Mouse (Mus musculus): ENCODE results near the gene Dlg2.

Gene Dlg2

GRCm38 (mm10) chr7:92264325-92264724, 1787.9 kb downstream of the Dlg2 start:
- in situ Hi-C loops (cut with MboI, MseI) = no loop called here

DNA sequence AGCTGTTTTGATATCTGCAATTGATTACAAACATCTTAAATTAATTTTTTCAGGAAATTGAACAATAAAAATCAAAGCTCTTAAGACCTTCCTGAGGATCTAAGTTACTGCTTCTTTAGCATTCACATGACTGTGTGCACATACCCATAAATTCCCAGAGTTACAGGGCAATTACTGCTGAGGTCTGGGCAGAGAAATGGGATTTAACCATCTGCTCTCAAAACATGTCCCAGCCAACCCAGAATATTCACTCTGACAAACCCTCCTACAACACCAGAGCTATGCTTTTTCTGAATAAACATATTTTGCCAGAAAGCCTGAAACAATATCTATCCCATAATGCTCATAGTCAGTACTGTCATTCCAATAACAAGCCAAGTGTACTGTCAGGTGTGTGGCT, 1788.5 kb downstream of the Dlg2 start:
- in situ Hi-C loops (cut with MboI, MseI) = no loop called here

- in situ Hi-C loops (cut with MboI, MseI) = no loop called here
These were observed 1798.9 kb downstream of the Dlg2 start for GRCm38 (mm10) chr7:92275353-92275752.

DNA sequence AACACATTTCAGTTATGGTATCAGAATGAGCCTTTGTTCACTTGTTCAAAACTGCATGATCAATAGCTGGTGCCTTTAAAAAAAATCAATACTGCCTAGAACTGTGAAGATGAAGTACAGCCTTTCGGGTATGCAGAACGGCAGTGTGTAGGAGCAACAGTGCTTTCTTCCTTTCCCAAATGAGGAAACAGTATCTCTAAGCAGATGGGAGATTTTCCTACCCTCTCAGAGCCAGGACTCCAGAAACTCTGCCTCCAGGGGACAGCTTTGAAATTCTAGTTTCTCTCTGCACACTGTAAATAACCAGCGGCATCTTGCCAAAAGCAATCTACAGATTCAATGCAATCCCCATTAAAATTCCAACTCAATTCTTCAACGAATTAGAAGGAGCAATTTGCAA, 1801.2 kb downstream of the Dlg2 start:
- in situ Hi-C loops (cut with MboI, MseI) = no loop called here

DNA sequence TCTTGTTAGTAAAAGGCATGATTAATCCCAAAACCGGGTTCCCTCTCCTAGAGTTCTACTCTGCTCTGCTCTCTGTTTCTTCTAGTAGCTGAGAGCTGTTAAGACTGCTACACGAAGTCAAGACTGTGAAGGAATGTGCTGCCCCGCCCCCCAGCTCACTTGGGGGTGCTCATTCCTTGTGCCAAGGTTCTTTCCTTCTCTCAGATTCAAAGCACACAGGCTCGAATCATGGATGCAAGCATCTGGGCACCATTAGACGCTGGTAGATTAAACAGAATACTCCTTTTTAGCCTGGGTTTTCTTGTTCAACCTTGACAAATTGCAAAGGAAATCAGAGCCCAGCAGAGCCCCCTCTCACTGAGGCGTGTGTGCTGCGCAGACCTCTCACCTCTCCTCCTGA, 1804.5 kb downstream of the Dlg2 start:
- in situ Hi-C loops (cut with MboI, MseI) = no loop called here

DNA sequence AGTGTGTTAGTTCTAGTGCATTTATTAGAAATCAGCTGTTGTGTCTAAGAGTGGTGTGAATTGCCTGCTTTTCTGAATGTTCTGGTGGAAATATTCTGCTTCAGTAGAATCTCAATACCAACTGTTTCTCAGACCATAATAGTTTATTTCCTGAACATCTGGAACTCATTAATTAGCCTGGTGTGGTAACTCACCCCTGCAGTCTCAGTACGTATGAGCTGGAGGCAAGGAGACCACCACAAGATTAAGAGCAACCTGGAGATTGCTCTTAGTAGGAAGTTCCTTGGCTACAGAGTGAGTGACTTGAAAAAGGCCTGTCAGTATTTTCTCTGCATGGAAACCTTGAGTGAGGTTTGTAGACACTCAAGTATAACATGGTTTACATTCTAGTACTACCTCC, 1810.6 kb downstream of the Dlg2 start:
- in situ Hi-C loops (cut with MboI, MseI) = no loop called here

DNA sequence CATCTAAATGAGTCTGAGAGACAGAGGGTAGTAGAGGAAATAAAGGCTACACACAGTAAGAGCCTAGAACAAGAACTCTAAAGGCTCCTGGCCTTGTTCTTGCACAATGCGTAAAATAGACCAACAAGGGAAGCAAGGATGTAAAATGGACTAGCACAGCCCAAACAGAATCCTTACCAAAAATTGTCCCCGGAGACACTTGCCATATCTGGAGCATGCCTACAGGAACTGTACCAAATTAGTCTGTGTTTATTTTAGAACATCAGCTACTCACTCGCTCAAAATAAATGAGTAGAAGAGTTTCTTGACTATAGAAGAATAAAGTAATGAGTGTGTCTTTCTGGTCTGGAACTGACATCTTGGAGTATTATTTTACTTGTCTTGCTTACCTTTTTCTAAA, 1812.3 kb downstream of the Dlg2 start:
- in situ Hi-C loops (cut with MboI, MseI) = no loop called here

DNA sequence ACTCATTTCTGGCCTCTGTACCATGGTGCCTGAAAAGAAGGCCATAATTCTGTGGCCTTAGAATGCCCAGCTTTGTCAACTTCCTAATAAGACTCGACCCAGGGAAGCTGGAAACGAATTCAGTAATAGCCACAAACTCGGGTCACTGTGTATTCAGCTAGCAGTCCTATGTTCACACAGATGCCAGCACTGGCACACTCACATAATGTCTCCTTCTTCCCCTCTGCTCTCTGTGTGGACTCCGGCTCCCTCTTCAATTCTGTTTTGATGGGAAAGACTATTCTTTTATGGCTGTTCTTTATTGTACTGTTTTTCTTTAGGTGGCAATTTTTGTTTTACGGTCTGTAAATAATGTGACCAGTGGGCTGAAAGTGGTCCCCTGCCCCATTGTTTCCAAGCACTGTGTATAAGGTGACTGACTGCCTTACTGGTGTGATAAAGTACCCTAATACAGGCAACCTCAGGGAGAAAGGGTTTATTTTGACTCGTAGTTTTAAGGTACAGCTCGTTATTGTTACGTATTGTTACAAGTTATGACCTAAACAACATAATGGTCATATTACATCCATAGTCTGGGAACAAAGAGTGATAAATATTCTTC, 1816.5 kb downstream of the Dlg2 start:
- in situ Hi-C loops (cut with MboI, MseI) = no loop called here

GRCm38 (mm10) chr7:92301046-92301445, 1824.6 kb downstream of the Dlg2 start:
- in situ Hi-C loops (cut with MboI, MseI) = no loop called here

GRCm38 (mm10) chr7:92307634-92308033, 1831.2 kb downstream of the Dlg2 start:
- in situ Hi-C loops (cut with MboI, MseI) = no loop called here

DNA sequence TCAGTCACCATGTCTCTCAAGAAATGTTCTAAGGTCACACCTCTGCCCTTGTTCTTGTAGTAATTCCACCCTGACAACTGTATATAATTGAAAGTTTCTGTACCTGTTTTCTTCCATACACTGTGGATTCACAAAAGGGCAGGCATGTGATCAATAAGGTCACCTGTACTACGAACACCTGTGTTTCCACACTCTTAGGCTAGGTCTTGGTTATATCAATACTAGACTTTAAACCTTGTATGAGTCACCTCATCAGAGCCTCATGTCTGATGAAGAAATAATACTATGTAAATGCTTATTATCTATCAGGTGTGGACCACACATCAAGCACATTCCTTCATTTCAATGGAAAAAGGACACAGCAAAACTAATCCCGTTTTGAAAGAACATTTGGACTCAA, 1831.7 kb downstream of the Dlg2 start:
- in situ Hi-C loops (cut with MboI, MseI) = no loop called here

DNA sequence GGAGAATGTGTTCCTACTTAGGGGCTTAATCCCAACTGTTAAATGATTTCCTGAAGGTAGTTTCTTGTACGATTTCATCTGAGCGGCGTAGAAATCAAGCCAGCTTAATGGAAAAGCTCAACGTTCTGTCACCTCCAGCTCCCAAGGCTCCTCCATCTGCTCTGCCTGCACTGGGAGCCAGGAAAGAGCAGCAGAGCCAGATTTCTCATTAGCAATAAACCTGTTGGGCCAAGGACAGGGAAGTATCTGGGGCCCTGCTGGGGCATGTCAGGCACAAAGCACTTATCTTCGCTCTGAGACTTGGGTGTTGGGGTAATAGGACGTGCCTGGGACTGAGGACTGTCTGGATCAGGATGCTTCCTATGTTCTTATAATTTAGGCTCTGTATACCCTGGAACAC, 1839.9 kb downstream of the Dlg2 start:
- in situ Hi-C loops (cut with MboI, MseI) = no loop called here

DNA sequence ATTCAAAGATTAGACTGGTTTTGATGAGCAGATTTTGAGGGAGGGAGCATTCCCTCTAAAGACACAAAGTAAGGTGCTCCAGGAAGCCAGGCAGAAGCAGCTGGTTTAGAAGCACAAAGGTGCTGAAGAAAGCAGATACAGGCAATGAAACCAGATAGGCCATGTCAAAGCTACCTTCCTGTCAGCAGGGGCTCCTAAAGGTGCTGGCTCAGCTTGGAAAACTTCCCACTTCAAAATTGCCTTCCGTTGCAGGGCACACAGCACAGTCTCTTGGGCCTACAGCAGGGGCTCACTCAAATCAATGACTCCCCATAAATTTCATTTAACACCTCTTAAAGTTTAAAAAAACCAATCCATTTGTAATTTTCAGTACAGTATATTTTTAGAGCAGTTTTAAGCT, 1843.0 kb downstream of the Dlg2 start:
- in situ Hi-C loops (cut with MboI, MseI) = no loop called here

DNA sequence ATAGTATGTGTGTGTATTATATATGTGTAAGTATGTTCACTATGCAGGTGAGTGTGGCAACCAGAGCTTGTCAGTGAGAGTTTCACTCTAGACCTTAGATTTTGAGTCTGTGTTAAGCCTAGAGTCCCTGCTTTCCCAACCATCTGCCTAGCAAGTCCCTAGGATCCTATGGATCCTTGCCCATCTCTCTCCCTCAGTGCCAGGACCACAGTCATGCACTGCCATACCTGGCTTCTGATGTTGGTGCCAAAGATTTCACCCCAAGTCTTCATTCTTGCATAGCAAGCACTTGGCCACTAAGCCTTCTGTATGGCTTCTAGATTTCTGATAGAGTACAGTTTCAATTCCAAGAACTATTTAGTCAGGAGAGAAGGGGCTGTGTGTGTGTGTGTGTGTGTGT, 1843.7 kb downstream of the Dlg2 start:
- in situ Hi-C loops (cut with MboI, MseI) = no loop called here

DNA sequence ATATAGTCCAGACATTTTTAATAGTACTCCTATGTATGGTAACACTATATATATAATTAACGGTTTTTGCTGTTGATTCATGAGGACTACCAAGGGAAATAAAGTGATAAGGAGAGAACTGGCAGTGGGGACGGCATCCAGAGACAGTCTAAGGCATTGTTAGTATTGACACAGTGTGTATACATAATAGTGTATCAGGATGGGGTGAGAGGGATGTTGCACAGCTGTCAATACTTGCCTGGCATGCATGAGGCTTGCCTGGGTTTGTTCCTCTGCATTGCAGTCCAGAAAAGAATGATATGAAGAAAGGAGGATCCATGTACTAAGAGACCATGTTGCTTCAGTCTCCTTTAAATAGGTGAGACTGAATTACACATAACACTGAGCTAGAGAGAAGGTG, 1845.3 kb downstream of the Dlg2 start:
- in situ Hi-C loops (cut with MboI, MseI) = no loop called here

DNA sequence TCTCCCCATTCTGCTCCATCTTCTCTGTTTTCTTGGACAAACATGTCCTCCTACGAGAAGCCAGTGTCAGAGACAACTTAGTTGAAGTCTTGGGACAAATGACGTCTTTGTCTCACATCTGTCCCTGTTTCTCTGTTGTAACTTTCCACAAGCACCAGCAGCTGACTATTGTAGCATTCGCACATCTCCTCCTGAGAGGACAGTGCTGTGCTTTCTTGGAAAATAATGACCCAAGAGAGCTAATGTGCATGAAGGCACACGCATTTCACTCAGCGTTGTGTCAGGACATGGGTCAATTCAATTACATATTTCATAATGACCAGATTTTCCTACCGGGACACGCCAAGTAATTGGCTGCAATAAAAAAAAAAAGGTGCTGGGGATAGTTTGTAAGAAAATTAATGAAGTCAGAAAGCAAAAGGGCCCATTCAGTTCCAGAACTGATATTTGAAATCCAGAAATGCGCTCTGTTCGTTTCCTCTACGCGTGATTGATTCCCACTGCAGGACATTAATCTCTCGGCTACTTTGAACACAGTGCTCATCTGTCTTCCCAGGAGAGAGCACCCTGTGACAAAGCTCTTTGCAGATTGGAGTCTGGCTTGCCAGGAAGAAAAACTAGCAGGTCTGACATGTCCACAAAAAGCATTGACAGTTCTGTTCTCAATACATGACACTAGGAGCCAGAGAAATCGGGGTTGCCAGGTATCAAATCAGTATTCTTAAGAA, 1846.0 kb downstream of the Dlg2 start:
- in situ Hi-C loops (cut with MboI, MseI) = no loop called here

- in situ Hi-C loops (cut with MboI, MseI) = no loop called here
These were observed 1847.2 kb downstream of the Dlg2 start for GRCm38 (mm10) chr7:92323710-92324109.

GRCm38 (mm10) chr7:92327343-92327896, 1850.9 kb downstream of the Dlg2 start:
- in situ Hi-C loops (cut with MboI, MseI) = no loop called here

- in situ Hi-C loops (cut with MboI, MseI) = no loop called here
These were observed 1856.9 kb downstream of the Dlg2 start for GRCm38 (mm10) chr7:92333220-92333898.

- in situ Hi-C loops (cut with MboI, MseI) = no loop called here
These were observed 1880.1 kb downstream of the Dlg2 start for GRCm38 (mm10) chr7:92356542-92356941.

DNA sequence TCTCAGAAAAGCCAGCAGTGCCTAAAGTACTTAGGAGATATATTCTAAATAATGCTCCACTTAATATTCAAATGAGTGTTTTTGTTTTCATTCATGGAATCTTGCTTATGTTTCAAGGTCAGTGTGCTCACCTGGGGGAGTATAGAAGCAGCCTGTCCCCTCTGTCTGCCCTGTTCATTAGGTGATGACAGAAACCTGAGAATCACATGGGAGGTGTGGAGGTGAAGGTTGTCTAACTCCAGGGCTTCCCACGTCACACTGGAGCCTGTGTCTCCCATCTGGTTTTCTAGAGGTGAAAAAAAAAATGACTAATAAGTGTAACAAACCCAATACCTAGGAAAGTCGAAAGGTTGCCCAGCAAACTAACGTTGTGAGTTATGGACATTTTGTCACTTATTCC, 1886.9 kb downstream of the Dlg2 start:
- in situ Hi-C loops (cut with MboI, MseI) = no loop called here

GRCm38 (mm10) chr7:92363800-92364199, 1887.3 kb downstream of the Dlg2 start:
- in situ Hi-C loops (cut with MboI, MseI) = no loop called here

DNA sequence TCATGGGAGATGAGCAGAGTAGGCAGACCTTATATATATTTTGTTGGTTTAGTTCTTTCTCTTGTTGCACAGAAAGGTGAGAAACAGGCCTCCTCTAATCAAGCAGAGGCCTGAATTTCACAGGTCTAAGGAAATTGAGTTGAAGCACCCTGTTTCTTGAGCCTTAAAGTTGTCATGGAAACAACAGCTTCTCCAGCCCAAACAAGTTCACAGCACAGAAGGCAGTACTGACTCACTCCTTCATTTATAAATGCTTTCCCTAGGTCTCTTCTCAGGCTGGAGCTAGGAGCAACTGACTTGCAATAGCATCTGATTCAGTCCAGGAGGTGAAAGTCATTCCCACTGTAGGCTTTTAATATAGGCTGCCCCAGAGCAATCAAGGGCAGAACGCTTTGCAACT, 1890.6 kb downstream of the Dlg2 start:
- in situ Hi-C loops (cut with MboI, MseI) = no loop called here

All from T-helper 2 cell (primary cell).